Mouse (Mus musculus): ENCODE data around the gene Creb3.
"Not testable (repeated sequence)": the region's sequence is repeated elsewhere in the genome, so short reads cannot be mapped to it uniquely, and the experiment has no call there.

The Creb3 gene

GRCm38 (mm10) chr4:43549055-43549454, 13.1 kb upstream of the Creb3 start:
- H3K4me3 ChIP-seq (replicated peaks; ENCODE audit: low read length), result no peak overlapping the region
- H3K36me3 ChIP-seq (ENCODE audit: insufficient read depth, low read length), result peaks cover 100% of the 10 kb centered on the region
- TF ChIP-seq NANOG (IDR thresholded peaks at IDR 0.05; ENCODE audit: borderline replicate concordance, low read length) (no peak), CTCF (conservative IDR thresholded peaks at IDR 0.05; ENCODE audit: low read length) (no peak), POU5F1 (IDR thresholded peaks at IDR 0.05; ENCODE audit: borderline replicate concordance, low read length) (no peak)
- peaks cover 6% of the 10 kb centered on the region; the same call in 1 of the 2 replicates for H3K4me1 ChIP-seq (replicated peaks; ENCODE audit: low read depth, low read length)
- peaks cover 27% of the 10 kb centered on the region for H3K9me3 ChIP-seq (ENCODE audit: low read length)
- no peaks in the 10 kb centered on the region for H3K27me3 ChIP-seq (ENCODE audit: insufficient read depth, low read length)

GRCm38 (mm10) chr4:43551854-43552253, 10.3 kb upstream of the Creb3 start:
- H3K27me3 ChIP-seq (ENCODE audit: insufficient read depth, low read length); H3K4me3 ChIP-seq (replicated peaks; ENCODE audit: low read length); H3K9me3 ChIP-seq (ENCODE audit: low read length): not testable (repeated sequence)
- peaks cover 17% of the 10 kb centered on the region for H3K4me1 ChIP-seq (replicated peaks; ENCODE audit: low read depth, low read length)
- peaks cover 100% of the 10 kb centered on the region for H3K36me3 ChIP-seq (ENCODE audit: insufficient read depth, low read length)

GRCm38 (mm10) chr4:43552437-43552836, 9.7 kb upstream of the Creb3 start:
- H3K4me1 ChIP-seq (replicated peaks; ENCODE audit: low read depth, low read length), result peaks cover 23% of the 10 kb centered on the region

GRCm38 (mm10) chr4:43553891-43554290, 8.2 kb upstream of the Creb3 start:
- Histone ChIP-seq H3K27me3 (ENCODE audit: insufficient read depth, low read length) (no peaks in the 10 kb centered on the region), H3K4me3 (replicated peaks; ENCODE audit: low read length) (no peak overlapping the region), H3K36me3 (ENCODE audit: insufficient read depth, low read length) (peaks cover 87% of the 10 kb centered on the region), H3K9me3 (ENCODE audit: low read length) (no peaks in the 10 kb centered on the region), H3K4me1 (replicated peaks; ENCODE audit: low read depth, low read length) (peaks cover 32% of the 10 kb centered on the region)
- TF ChIP-seq CTCF (conservative IDR thresholded peaks at IDR 0.05; ENCODE audit: low read length), result no peak
- no peak for TF ChIP-seq NANOG (IDR thresholded peaks at IDR 0.05; ENCODE audit: borderline replicate concordance, low read length)
- no peak for TF ChIP-seq POU5F1 (IDR thresholded peaks at IDR 0.05; ENCODE audit: borderline replicate concordance, low read length)

More at GRCm38 (mm10) chr4:43552437-43552836, 9.7 kb upstream of the Creb3 start:
- no peaks in the 10 kb centered on the region for H3K9me3 ChIP-seq (ENCODE audit: low read length)
- TF ChIP-seq POU5F1 (IDR thresholded peaks at IDR 0.05; ENCODE audit: borderline replicate concordance, low read length) (no peak), CTCF (conservative IDR thresholded peaks at IDR 0.05; ENCODE audit: low read length) (no peak), NANOG (IDR thresholded peaks at IDR 0.05; ENCODE audit: borderline replicate concordance, low read length) (no peak)
- H3K36me3 ChIP-seq (ENCODE audit: insufficient read depth, low read length), result peaks cover 100% of the 10 kb centered on the region
- no peaks in the 10 kb centered on the region for H3K27me3 ChIP-seq (ENCODE audit: insufficient read depth, low read length)
- no peak overlapping the region for H3K4me3 ChIP-seq (replicated peaks; ENCODE audit: low read length)

GRCm38 (mm10) chr4:43555926-43556325, 6.2 kb upstream of the Creb3 start:
- TF ChIP-seq CTCF (conservative IDR thresholded peaks at IDR 0.05; ENCODE audit: low read length) (no peak), POU5F1 (IDR thresholded peaks at IDR 0.05; ENCODE audit: borderline replicate concordance, low read length) (no peak), NANOG (IDR thresholded peaks at IDR 0.05; ENCODE audit: borderline replicate concordance, low read length) (no peak)

GRCm38 (mm10) chr4:43558028-43558630, 4.0 kb upstream of the Creb3 start:
- Histone ChIP-seq H3K36me3 (ENCODE audit: insufficient read depth, low read length) (peaks cover 53% of the 10 kb centered on the region), H3K4me3 (replicated peaks; ENCODE audit: low read length) (peak overlapping the region; percentile 70), H3K9me3 (ENCODE audit: low read length) (no peaks in the 10 kb centered on the region), H3K27me3 (ENCODE audit: insufficient read depth, low read length) (no peaks in the 10 kb centered on the region), H3K4me1 (replicated peaks; ENCODE audit: low read depth, low read length) (peaks cover 65% of the 10 kb centered on the region)
- TF ChIP-seq POU5F1 (IDR thresholded peaks at IDR 0.05; ENCODE audit: borderline replicate concordance, low read length), result no peak
- TF ChIP-seq CTCF (conservative IDR thresholded peaks at IDR 0.05; ENCODE audit: low read length), result no peak
- TF ChIP-seq NANOG (IDR thresholded peaks at IDR 0.05; ENCODE audit: borderline replicate concordance, low read length), result no peak

More at GRCm38 (mm10) chr4:43555926-43556325, 6.2 kb upstream of the Creb3 start:
- Histone ChIP-seq H3K36me3 (ENCODE audit: insufficient read depth, low read length) (peaks cover 75% of the 10 kb centered on the region), H3K4me1 (replicated peaks; ENCODE audit: low read depth, low read length) (peaks cover 52% of the 10 kb centered on the region), H3K4me3 (replicated peaks; ENCODE audit: low read length) (no peak overlapping the region), H3K27me3 (ENCODE audit: insufficient read depth, low read length) (no peaks in the 10 kb centered on the region), H3K9me3 (ENCODE audit: low read length) (no peaks in the 10 kb centered on the region)

GRCm38 (mm10) chr4:43558631-43559356, 3.3 kb upstream of the Creb3 start:
- TF ChIP-seq NANOG (IDR thresholded peaks at IDR 0.05; ENCODE audit: borderline replicate concordance, low read length), result no peak; the same call in 1 of the 2 replicates
- TF ChIP-seq POU5F1 (IDR thresholded peaks at IDR 0.05; ENCODE audit: borderline replicate concordance, low read length), result no peak
- TF ChIP-seq CTCF (conservative IDR thresholded peaks at IDR 0.05; ENCODE audit: low read length), result no peak
- peaks cover 49% of the 10 kb centered on the region for H3K36me3 ChIP-seq (ENCODE audit: insufficient read depth, low read length)
- peaks cover 72% of the 10 kb centered on the region for H3K4me1 ChIP-seq (replicated peaks; ENCODE audit: low read depth, low read length)
- no peaks in the 10 kb centered on the region for H3K9me3 ChIP-seq (ENCODE audit: low read length)
- no peaks in the 10 kb centered on the region for H3K27me3 ChIP-seq (ENCODE audit: insufficient read depth, low read length)
- peak overlapping the region; percentile 70 for H3K4me3 ChIP-seq (replicated peaks; ENCODE audit: low read length)

GRCm38 (mm10) chr4:43559519-43560242, 2.5 kb upstream of the Creb3 start:
- Histone ChIP-seq H3K27me3 (ENCODE audit: insufficient read depth, low read length) (no peaks in the 10 kb centered on the region), H3K9me3 (ENCODE audit: low read length) (no peaks in the 10 kb centered on the region), H3K36me3 (ENCODE audit: insufficient read depth, low read length) (peaks cover 47% of the 10 kb centered on the region), H3K4me3 (replicated peaks; ENCODE audit: low read length) (peak overlapping the region; percentile 70), H3K4me1 (replicated peaks; ENCODE audit: low read depth, low read length) (peaks cover 77% of the 10 kb centered on the region)
- TF ChIP-seq NANOG (IDR thresholded peaks at IDR 0.05; ENCODE audit: borderline replicate concordance, low read length) (no peak), CTCF (conservative IDR thresholded peaks at IDR 0.05; ENCODE audit: low read length) (no peak), POU5F1 (IDR thresholded peaks at IDR 0.05; ENCODE audit: borderline replicate concordance, low read length) (no peak)
